Mouse (Mus musculus) CD4-positive naive resting alpha-beta T cell, adult 76 days (primary cell): ENCODE measurements around the gene Abca2. TPM values are rescaled to one million over a fixed set of nuclear protein-coding genes. Genes with fewer than 3 reads are reported as not detected.

ENCODE experiments used
- total RNA-seq: library from RNA; stranded (reverse); gene quantifications from one replicate; pipeline ENCODE4 v1.2.4, GENCODE M21; 2023

The Abca2 gene
- 67.3 TPM for total RNA-seq

DNA sequence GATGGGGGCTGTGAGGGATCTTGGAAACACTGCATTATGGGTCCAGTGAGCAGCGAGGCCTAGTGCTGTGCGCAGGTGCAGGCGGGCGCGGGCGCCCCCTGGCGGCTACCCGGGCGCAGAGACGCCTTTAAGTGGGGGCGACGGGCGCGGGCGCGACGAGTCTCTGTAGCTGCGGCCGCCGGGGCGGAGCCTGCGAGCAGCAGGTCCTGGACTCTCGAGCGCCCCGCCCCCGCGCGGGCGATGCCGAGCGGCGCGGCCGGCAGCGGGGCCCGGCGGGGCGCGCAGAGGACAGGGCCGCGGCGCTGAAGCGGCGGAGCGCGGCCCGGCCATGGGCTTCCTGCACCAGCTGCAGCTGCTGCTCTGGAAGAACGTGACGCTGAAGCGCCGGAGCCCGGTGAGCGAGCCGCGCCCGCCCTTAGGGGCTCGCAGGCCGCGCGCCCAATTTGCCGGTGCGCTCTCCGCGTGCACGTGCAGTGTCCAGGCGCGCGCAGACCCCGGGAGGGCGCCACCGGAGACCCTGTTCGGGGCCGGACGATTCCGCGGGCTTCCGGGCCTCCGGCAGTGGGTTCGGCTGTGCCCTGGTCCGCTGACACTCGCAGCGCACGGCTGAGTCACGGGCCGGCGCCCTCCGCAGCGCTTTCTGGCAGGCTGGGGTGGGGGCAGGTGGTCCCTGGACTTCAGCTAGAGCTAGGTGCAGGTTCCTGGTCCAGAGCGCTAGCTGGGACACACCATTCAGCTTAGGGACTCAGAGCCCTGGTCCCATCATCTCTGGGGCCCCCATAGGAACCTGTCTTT, at the start of gene Abca2:
Abca2 (plus strand) TSS at position 262 of the 795 bp plus-strand sequence.

GRCm38 (mm10) chr2:25395721-25396596, 32.5 kb upstream of the Abca2 start, which contains the start of gene Entpd2:
TSS of gene Entpd2 (plus strand) at chr2:25395874.

DNA sequence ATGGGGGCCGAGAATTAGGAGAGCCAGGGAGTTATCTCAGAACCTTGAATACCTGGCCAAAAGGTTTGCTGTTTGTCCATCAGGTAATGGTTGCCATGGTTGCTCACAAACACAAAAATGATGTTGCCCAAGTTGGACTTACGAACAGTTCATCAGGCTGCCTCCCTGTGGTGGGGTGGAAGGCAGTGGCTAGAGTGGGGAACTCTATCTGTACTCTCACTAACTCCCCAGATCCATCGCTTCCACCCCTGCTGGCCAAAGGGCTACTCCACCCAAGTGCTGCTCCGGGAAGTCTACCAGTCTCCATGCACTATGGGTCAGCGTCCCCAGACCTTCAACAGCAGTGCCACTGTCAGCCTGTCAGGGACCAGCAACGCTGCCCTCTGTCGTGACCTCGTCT, 29.5 kb upstream of the Abca2 start, which contains the start of gene Npdc1:
Npdc1 (plus strand) TSS at position 301 of the 400 bp plus-strand sequence.

GRCm38 (mm10) chr2:25422587-25423410, 5.7 kb upstream of the Abca2 start, which contains the start of gene Fut7:
TSS of gene Fut7 (plus strand) at chr2:25423267.

DNA sequence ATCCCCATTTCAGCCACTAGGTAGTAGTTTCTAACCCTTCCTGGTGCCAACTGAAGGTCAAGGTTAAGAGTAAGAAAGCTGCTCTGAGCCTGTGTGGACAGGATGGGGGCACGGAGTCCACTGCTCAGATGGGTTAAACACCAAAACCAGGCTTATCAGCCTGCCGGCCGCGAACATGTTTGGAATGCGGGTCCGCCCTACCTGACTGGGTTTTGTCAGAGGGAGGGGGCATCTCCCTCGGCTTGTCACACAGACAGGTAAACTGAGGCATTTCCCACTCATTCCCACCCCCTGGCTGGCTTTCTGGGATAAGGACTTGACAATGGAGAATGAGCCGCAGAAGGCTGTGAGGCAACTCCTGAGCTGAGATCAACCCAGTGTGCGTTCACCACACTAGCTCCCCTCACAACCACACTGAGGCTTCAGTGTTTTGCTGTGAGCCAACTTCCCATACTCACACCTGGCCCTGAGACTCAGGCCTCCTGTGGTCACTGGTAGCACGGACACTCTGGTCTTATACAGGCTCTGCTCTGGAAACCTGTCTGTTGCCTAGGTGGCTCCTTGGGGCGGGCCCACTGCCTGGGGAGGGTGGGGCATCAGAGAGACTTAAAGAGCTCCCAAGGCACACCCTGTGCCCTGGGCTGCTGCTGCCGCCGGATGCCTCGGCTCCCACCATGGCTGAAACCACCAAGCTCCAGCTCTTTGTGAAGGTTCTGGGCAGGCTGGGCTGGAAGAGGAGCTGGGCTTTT, 27.9 kb downstream of the Abca2 start, which contains the start of gene Clic3:
Clic3 (plus strand) TSS at position 634 of the 749 bp plus-strand sequence.

GRCm38 (mm10) chr2:25460551-25461309, 32.2 kb downstream of the Abca2 start, which contains the start of gene Paxx:
TSS of gene Paxx (minus strand) at chr2:25461094.

DNA sequence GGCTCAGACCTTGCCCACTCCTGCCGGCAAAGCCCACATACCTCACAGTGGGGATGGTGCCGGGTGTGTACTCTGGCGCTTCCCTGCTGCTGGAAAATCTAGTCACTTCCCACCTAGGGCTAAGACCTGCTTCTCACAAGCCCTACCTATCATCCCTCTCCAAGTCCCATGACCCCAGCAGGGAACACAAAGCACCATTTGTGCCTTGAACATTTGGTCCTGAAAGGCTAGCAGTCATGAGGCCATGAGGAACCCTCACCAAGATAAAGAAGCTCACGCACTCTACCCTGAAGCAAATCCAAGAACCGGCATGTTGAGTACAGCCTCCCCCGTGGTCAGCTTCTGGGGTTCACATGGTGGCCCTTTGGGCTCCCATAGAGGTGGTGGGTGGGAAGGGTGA, 41.5 kb downstream of the Abca2 start, which contains the start of gene Ptgds:
Ptgds (minus strand) TSS at position 78 of the 400 bp plus-strand sequence.

DNA sequence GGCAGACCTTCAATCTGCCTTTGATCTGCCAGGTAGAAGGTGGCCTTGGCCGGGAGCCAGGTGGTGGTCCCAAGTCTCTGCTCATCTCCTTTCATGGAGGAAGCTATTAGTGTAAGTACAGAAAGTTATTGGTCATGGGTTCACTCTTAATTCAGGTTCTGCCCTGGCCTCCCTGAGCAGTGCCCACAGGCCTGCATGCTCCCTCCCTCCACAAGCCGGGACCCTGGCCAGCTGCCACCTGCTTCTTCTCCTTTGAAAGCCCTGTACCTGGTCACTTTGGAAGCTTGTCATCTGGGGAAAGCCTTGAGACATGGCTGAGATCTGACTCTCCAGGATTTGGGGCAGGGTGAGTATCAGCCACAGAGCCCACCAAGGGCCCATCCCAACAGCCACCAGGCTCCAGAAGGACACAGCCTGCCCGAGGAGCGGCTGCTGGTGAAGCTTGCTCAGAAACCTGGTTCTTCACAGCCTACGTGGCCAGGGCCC, 65.0 kb downstream of the Abca2 start, which contains the start of gene Lcn12:
Lcn12 (minus strand) TSS at position 436 of the 486 bp plus-strand sequence.

Other genes starting within 250 kb of the Abca2 start
- gene Nrarp, start 247.9 kb upstream of the Abca2 start, total RNA-seq = 7.0 TPM
- gene Tor4a, start 231.8 kb upstream of the Abca2 start, total RNA-seq = 14.4 TPM
- 53.8 TPM for gene Nelfb, start 217.2 kb upstream of the Abca2 start, total RNA-seq
- gene Stpg3, start 214.1 kb upstream of the Abca2 start, total RNA-seq = not detected
- gene Fam166a, start 210.0 kb upstream of the Abca2 start, total RNA-seq = not detected
- 103 TPM for gene Tubb4b, start 204.0 kb upstream of the Abca2 start, total RNA-seq
- gene Slc34a3, start 194.3 kb upstream of the Abca2 start, total RNA-seq = not detected
- gene Rnf224, start 191.9 kb upstream of the Abca2 start, total RNA-seq = not detected
- 0.50 TPM for gene Rnf208, start 186.4 kb upstream of the Abca2 start, total RNA-seq
- gene Cysrt1, start 186.3 kb upstream of the Abca2 start, total RNA-seq = not detected
- 12.5 TPM for gene AL732309.1, start 181.8 kb upstream of the Abca2 start, total RNA-seq
- 19.2 TPM for gene Tmem203, start 173.3 kb upstream of the Abca2 start, total RNA-seq
- 19.1 TPM for gene Tprn, start 166.1 kb upstream of the Abca2 start, total RNA-seq
- gene Ssna1, start 156.3 kb upstream of the Abca2 start, total RNA-seq = 29.1 TPM
- 100 TPM for gene Anapc2, start 156.2 kb upstream of the Abca2 start, total RNA-seq
- gene Tmem210, start 140.6 kb upstream of the Abca2 start, total RNA-seq = not detected
- not detected for gene Lrrc26, start 138.8 kb upstream of the Abca2 start, total RNA-seq
- not detected for gene Grin1, start 109.5 kb upstream of the Abca2 start, total RNA-seq
- 44.3 TPM for gene Man1b1, start 96.4 kb upstream of the Abca2 start, total RNA-seq
- 16.8 TPM for gene Dpp7, start 72.3 kb upstream of the Abca2 start, total RNA-seq
- 5.7 TPM for gene Uap1l1, start 63.0 kb upstream of the Abca2 start, total RNA-seq
- 1.1 TPM for gene Sapcd2, start 56.4 kb upstream of the Abca2 start, total RNA-seq
- gene Entpd2, start 32.8 kb upstream of the Abca2 start, total RNA-seq = not detected
- gene Npdc1, start 29.4 kb upstream of the Abca2 start, total RNA-seq = 2.2 TPM
- 0.67 TPM for gene Fut7, start 5.4 kb upstream of the Abca2 start, total RNA-seq
- not detected for gene Clic3, start 28.1 kb downstream of the Abca2 start, total RNA-seq
- 74.0 TPM for gene Paxx, start 32.4 kb downstream of the Abca2 start, total RNA-seq
- not detected for gene Ptgds, start 41.3 kb downstream of the Abca2 start, total RNA-seq
- gene Lcn12, start 65.2 kb downstream of the Abca2 start, total RNA-seq = not detected
- 61.4 TPM for gene Fbxw5, start 72.0 kb downstream of the Abca2 start, total RNA-seq
- 0.50 TPM for gene C8g, start 73.0 kb downstream of the Abca2 start, total RNA-seq
- 35.1 TPM for gene Traf2, start 118.2 kb downstream of the Abca2 start, total RNA-seq
- gene Edf1, start 129.1 kb downstream of the Abca2 start, total RNA-seq = 98.0 TPM
- gene Mamdc4, start 146.1 kb downstream of the Abca2 start, total RNA-seq = 2.7 TPM
- gene Phpt1, start 146.5 kb downstream of the Abca2 start, total RNA-seq = 25.7 TPM
- gene Ajm1, start 153.1 kb downstream of the Abca2 start, total RNA-seq = 0.38 TPM
- 100 TPM for gene Rabl6, start 179.8 kb downstream of the Abca2 start, total RNA-seq
- not detected for gene Ccdc183, start 189.0 kb downstream of the Abca2 start, total RNA-seq
- 0.79 TPM for gene Tmem141, start 193.3 kb downstream of the Abca2 start, total RNA-seq
- 7.5 TPM for gene Fcna, start 199.3 kb downstream of the Abca2 start, total RNA-seq
- not detected for gene Lcn8, start 224.4 kb downstream of the Abca2 start, total RNA-seq
- not detected for gene Lcn5, start 229.2 kb downstream of the Abca2 start, total RNA-seq
- gene Lcn6, start 248.1 kb downstream of the Abca2 start, total RNA-seq = not detected